Mouse (Mus musculus) limb, embryonic 11.5 days (tissue): ENCODE data around the gene Cd34. TPM values are rescaled to one million over a fixed set of nuclear protein-coding genes. Genes with fewer than 3 reads are reported as not detected.

Source experiments
- ATAC-seq: fragments of 200-750 bp; cut with Nextera tagmentation; 2 replicates; pipeline ENCODE4 v1.8.0; 2017; ENCODE audit warnings: low read depth; ENCODE audit not compliant: insufficient number of reproducible peaks, low FRiP score, low TSS enrichment
- DNase-seq: peaks from one replicate; pipeline ENCODE4 v3.0.0-alpha.2; 2015; ENCODE audit warnings: low spot score
- H3K27ac ChIP-seq: fragments of 300-500 bp; sonication (generic); replicated peaks from 2 replicates; pipeline ENCODE4 v1.5.1; 2014; ENCODE audit warnings: low read depth, mild to moderate bottlenecking, low read length
- H3K27me3 ChIP-seq: fragments of 300-500 bp; sonication (generic); 2 replicates; pipeline ENCODE4 v1.6.1; 2014; ENCODE audit warnings: mild to moderate bottlenecking, low read length, mixed read lengths; ENCODE audit not compliant: control insufficient read depth, insufficient read depth
- H3K36me3 ChIP-seq: fragments of 300-500 bp; sonication (generic); 2 replicates; pipeline ENCODE4 v1.6.1; 2014; ENCODE audit warnings: mild to moderate bottlenecking, low read length, moderate library complexity, mixed read lengths; ENCODE audit not compliant: control insufficient read depth, insufficient read depth
- H3K4me1 ChIP-seq: fragments of 300-500 bp; sonication (generic); 2 replicates; pipeline ENCODE4 v1.6.1; 2014; ENCODE audit warnings: low read length, mixed read lengths; ENCODE audit not compliant: control insufficient read depth, insufficient read depth
- H3K4me2 ChIP-seq: fragments of 300-500 bp; sonication (generic); 2 replicates; pipeline ENCODE4 v1.6.1; 2014; ENCODE audit warnings: low read depth, mild to moderate bottlenecking, moderate library complexity; ENCODE audit not compliant: severe bottlenecking
- H3K4me3 ChIP-seq: fragments of 300-500 bp; sonication (generic); 2 replicates; pipeline ENCODE4 v1.5.1; 2014; ENCODE audit warnings: low read depth, low read length
- H3K9ac ChIP-seq: fragments of 300-500 bp; sonication (generic); 2 replicates; pipeline ENCODE4 v1.6.1; 2014; ENCODE audit warnings: mild to moderate bottlenecking, low read length
- H3K9me3 ChIP-seq: fragments of 300-500 bp; sonication (generic); 2 replicates; pipeline ENCODE4 v1.6.1; 2016; ENCODE audit warnings: low read length; ENCODE audit not compliant: control insufficient read depth
- WGBS: fragments of 180-500 bp; shearing (Covaris S2); extraction: QIAGEN DNeasy Blood & Tissue Kit; methylation state at CpG from one replicate; pipeline ENCODE4 v1.1.7; 2014; 5-methylcytosine and 5-hydroxymethylcytosine counted together
- polyA plus RNA-seq: library from polyadenylated mRNA; unstranded; fragments of >200 nt; fragmentation: Nextera tagmentation; extraction: Ambion mirVana; gene quantifications from 2 replicates; pipeline ENCODE4 v1.2.1, GENCODE M21; 2014

Cd34 gene
- polyA plus RNA-seq, 1 experiment from 2014 or later: 45.3 TPM

DNA sequence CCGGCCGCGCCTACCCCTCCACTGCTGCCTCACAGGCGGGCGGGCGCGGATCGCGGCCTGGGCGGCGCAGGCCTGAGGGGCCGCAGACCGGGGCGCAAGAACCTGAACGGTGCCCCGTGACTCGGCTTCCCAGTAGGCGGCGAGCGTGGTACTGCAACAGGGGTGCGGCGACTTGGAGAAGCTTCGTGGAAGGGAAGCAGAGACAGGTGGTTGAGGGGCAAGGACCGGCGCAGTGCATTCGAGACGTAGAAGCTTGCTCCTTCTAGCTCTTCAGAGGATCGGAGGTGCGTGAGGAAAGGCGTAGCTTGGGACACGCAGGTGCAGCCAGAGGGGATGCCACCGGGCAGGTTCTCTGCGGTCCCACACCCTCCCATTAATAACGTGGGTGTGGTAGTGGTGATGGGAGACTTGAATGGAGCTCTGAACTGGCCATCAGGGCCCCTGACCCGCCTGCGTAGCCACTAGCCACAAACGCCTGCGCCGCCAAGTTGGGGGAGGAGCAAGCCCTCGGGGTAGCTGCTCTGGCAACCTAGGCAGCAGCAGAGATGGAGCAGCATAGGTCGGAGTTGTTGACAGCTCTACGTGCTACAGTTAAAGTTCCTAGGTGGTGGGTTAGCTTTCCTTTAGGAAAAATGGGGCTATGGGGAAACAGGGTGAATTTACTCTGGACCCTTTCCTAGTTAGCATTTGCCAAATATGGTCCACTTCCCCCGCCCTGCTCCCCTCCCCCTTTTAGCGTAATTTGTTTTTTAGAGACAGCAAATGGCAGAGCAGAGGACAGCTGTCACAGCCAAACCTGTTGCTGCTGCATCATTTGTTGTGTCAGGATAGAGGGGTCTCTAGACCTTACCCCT is 38.1 kb downstream of the Cd34 start:
- peak; percentile 92 for ATAC-seq
- DNase-seq: peak; percentile 75
- peak overlapping the region; percentile 95 for H3K4me2 ChIP-seq
- H3K9ac ChIP-seq: peak overlapping the region; percentile 60
- H3K36me3 ChIP-seq: no peaks in the 10 kb centered on the region
- WGBS: 1% methylated on average over 37 of the region's 44 CpGs
- no peaks in the 10 kb centered on the region; the same call in 1 of the 2 replicates for H3K27me3 ChIP-seq
- peak overlapping the region; percentile 56 for H3K4me3 ChIP-seq
- H3K4me1 ChIP-seq: no peaks in the 10 kb centered on the region
- no peaks in the 10 kb centered on the region for H3K9me3 ChIP-seq
- no peak overlapping the region for H3K27ac ChIP-seq

DNA sequence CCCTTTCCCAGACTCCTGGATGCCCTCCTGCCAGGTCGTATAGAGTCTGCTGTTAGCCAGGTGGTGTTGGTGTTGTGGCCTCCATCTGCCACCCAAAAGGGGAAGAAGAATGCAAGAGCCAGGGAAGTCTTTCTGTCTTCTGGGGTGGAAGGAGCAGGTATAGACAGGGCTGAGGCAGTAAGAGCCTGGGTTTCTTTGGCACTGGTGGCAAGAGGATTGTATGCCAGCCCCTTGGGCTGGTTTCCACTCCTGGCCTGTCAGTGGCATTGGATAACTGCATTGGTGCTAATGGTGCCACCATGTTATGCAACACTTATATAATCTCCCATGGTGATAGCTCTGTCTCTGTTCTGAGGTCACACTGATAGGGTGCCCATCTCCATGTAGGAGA is 38.7 kb downstream of the Cd34 start:
- no peak overlapping the region for H3K4me3 ChIP-seq
- 7% methylated on average over 1 of the region's 1 CpGs for WGBS
- no peak overlapping the region for H3K27ac ChIP-seq

DNA sequence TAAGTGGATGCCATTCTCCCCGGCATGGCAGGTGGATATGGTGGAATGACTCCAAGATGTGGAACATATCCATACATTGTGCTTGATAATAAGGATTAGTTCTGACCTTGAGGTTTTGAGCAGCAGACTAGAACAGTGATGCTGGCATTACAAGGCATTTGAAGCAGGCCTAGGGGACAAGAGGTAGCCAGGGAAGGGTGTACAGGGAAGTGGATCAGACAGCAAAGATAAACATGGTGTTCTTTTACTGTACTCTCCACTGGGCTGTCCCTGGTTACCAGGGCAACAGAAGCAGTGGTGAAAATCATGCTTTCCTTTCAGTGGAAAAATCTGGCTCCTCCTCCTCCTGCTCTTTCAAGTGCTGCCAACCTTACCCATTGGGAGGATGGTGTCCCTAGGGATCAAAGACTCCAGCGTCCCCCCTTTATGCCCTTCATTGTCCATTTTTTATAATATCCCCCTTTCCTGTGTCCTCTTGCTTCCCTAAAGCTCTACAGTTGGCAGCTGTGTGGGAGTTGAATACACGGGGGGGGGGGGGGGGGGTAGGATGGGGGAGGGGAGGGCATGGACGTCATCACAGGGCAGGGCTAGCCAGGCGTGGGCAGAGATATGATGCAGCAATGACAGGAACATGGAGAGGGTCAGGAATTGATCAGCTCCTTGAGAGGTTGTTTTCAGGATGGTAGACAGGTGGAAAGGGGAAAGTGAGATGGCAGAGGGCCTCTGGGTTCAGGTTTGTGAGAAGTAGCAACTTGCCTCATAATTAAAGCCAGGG is 39.5 kb downstream of the Cd34 start:
- no peaks in the 10 kb centered on the region for H3K9me3 ChIP-seq
- H3K27ac ChIP-seq: no peak overlapping the region
- ATAC-seq (no peak), DNase-seq (no peak)
- WGBS: 76% methylated on average over 4 of the region's 5 CpGs
- H3K4me3 ChIP-seq: no peak overlapping the region
- no peaks in the 10 kb centered on the region; the same call in 1 of the 2 replicates for H3K27me3 ChIP-seq
- no peaks in the 10 kb centered on the region for H3K36me3 ChIP-seq
- H3K4me2 ChIP-seq: no peak overlapping the region
- no peak overlapping the region for H3K9ac ChIP-seq
- no peaks in the 10 kb centered on the region for H3K4me1 ChIP-seq

More for the DNA sequence above, 38.7 kb downstream of the Cd34 start:
- Histone ChIP-seq H3K9me3 (no peaks in the 10 kb centered on the region), H3K9ac (no peak overlapping the region), H3K4me2 (no peak overlapping the region), H3K36me3 (no peaks in the 10 kb centered on the region), H3K4me1 (no peaks in the 10 kb centered on the region), H3K27me3 (no peaks in the 10 kb centered on the region; the same call in 1 of the 2 replicates)
- DNase-seq: no peak
- ATAC-seq: no peak

DNA sequence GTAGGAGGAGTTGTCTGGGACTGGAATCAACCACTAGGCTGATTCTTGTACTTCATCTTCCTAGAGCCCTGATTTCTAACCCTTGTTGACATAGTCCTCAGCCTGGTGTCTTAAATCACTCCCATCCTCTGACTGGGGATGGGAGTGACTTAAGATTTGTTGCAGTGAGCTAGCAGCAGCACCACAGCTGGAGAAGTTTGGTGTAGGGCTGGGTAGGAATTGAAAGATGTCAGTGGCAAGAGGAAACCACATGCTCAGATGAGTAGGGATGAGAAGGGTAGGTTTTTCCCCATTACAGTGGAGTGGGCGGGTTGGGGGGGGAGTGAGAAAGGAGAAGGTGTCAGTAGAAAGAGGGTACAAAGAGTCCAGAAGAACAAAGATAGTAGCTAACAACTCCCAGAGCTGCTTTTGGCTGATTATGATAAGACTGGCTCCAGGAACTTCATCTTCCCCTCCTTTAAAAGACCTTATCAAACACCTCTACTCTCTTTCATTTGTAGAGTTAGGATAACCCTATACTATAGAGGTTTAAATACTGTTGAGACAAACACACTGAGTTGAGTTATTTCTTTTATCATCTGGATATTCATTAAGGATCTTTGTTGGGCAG is 42.3 kb downstream of the Cd34 start:
- H3K4me2 ChIP-seq: no peak overlapping the region
- no peak overlapping the region for H3K27ac ChIP-seq
- H3K36me3 ChIP-seq: no peaks in the 10 kb centered on the region
- no peak overlapping the region for H3K9ac ChIP-seq
- 78% methylated on average over 1 of the region's 1 CpGs for WGBS
- ATAC-seq (no peak), DNase-seq (no peak)
- no peak overlapping the region for H3K4me3 ChIP-seq
- no peaks in the 10 kb centered on the region for H3K9me3 ChIP-seq
- no peaks in the 10 kb centered on the region; the same call in 1 of the 2 replicates for H3K27me3 ChIP-seq
- H3K4me1 ChIP-seq: no peaks in the 10 kb centered on the region

DNA sequence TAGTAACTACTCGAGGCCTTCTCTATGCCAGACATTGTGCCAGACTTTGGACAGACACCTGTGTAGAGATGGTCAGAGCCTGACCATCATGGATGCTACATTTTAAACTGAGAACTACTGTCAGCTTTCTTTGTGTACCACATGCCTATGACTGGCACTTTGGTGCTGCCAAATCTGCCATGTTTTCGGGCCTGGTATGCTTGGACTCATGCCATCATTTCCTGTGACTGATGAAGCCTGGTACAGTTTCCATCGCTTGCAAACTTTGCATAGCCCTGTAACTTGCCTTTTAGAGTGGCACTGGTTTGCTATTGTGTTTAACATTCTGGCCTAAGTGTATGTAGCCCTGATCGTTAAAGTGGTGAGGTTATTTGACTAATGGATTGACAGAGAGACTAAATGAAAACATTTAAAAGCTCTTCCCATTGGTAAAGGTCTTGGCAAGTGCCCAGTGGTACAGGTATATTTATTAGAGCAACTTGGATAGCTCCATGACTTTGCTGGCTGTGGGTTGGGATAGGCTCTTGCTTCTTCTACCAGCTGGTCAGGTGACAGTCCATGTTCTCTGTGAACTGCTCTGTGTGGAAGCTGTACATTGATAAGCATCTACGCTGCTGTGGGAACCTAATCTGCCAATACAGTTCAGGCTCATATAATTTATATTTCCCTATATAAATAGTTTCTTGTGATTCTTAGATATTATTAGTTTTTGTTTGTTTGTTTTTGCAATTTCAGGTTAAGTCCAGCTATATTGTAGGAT is 44.5 kb downstream of the Cd34 start:
- Histone ChIP-seq H3K4me2 (no peak overlapping the region), H3K4me1 (no peaks in the 10 kb centered on the region), H3K9ac (no peak overlapping the region), H3K9me3 (no peaks in the 10 kb centered on the region), H3K36me3 (no peaks in the 10 kb centered on the region), H3K4me3 (no peak overlapping the region), H3K27me3 (no peaks in the 10 kb centered on the region), H3K27ac (no peak overlapping the region)
- ATAC-seq (no peak), DNase-seq (no peak)
- 85% methylated on average over 5 of the region's 5 CpGs for WGBS

DNA sequence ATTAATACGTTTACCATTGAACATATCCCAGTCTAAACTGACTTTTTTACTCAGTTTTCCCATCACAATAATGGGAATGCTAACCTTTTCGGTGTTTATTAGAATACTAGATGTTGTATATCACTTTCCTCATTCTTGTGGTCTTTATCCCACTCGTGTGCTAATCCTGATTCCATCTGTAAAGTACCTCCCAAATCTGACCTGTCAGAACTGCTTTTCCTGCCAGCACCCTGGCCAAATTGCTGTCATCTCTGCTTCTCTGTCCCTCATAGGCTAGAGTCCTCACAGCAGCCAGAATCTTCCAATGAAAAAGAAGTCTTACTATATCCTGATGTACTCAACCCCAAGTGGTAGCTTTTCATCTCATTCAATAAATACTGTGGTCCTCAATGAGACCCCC is 46.3 kb downstream of the Cd34 start:
- H3K4me1 ChIP-seq: no peaks in the 10 kb centered on the region
- no peaks in the 10 kb centered on the region for H3K9me3 ChIP-seq
- no peak overlapping the region for H3K4me2 ChIP-seq
- H3K4me3 ChIP-seq: no peak overlapping the region
- no peaks in the 10 kb centered on the region for H3K36me3 ChIP-seq
- WGBS: 79% methylated on average over 3 of the region's 3 CpGs
- no peak for DNase-seq
- no peak for ATAC-seq
- H3K27me3 ChIP-seq: no peaks in the 10 kb centered on the region
- no peak overlapping the region for H3K9ac ChIP-seq
- no peak overlapping the region for H3K27ac ChIP-seq

DNA sequence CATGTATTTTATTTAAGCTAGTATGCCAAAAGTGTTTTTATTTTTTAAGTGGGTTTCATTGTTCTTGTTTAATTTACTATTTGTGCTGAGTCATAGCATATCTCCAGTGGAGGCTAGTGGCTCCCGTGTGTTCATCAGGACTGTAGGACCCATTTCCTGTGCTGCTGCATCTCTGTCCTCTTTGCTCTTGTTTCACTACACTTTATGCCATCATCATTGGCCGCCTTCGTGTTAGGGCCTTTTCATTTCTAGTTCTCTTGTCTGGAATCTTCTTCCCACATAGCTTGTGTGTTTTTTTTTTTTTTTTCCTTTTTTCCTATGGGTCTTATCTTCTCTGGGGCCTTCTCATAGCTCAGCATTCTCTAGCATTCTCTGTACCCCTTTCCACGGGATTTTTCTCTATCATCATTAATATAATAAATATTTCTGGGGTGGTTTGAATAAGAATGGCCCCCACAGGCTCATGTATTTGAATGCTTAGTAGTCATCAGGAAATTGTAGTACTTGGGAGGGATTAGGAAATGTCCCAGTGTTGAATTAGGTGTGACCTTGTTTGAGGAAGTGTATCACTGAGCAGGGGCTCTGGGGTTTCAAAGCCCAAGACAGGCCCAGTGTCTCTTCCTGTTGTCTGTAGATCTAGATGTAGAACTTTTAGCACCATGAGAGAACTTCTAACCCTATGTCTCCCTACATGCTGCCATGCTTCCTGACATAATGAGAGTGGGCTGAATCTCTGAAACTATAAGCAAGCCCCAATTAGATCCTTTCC is 47.0 kb downstream of the Cd34 start:
- Histone ChIP-seq H3K36me3 (no peaks in the 10 kb centered on the region), H3K27ac (no peak overlapping the region), H3K9me3 (no peaks in the 10 kb centered on the region), H3K4me3 (no peak overlapping the region), H3K4me1 (no peaks in the 10 kb centered on the region), H3K4me2 (no peak overlapping the region), H3K9ac (no peak overlapping the region), H3K27me3 (no peaks in the 10 kb centered on the region)
- ATAC-seq (no peak), DNase-seq (no peak)
- WGBS: 91% methylated on average over 4 of the region's 4 CpGs
